Mouse (Mus musculus) c-Kit-positive CD71-positive TER-119-negative erythroid progenitor cells, embryonic 14.5 days (primary cell): ENCODE measurements around the gene Olfr492.

Experiments used
- DNase-seq: peaks from one replicate; pipeline ENCODE4 v3.0.0-alpha.2; 2013; ENCODE audit warnings: low read depth

Gene Olfr492

GRCm38 (mm10) chr7:108323574-108323973, at the start of gene Olfr492:
Olfr492 (minus strand) TSS chr7:108323674.
- DNase-seq: no peak

DNA sequence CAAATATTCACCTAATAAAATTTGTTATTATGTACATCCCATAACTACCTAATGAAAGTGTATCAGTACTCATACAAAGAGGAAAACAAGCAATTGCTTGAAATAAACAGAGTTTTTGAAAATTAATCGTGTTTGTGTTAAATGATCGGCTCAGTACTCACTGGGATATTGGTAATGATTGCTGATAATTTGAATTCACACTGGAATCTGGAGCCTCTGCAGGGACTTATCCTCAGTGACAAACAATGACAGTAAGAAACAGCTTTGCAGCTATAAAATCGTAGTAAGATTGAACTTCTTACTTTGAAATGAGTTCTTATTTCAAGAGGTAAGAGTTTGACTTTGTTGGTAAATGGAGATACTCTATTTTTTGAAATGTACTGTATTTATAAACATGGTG, 41.6 kb upstream of the Olfr492 start, which contains the start of gene Olfr494:
Gene Olfr494, plus strand, starts transcription at position 301 of the 400 bp plus-strand sequence.
- no peak for DNase-seq

GRCm38 (mm10) chr7:108346879-108347278, 23.4 kb upstream of the Olfr492 start, which contains the start of gene Olfr493:
Olfr493 (minus strand) TSS chr7:108346979.
- no peak for DNase-seq

- no peak for DNase-seq
Observed at GRCm38 (mm10) chr7:108313151-108313550, 10.3 kb downstream of the Olfr492 start, which contains the start of gene Olfr491. Olfr491 (plus strand) TSS chr7:108313451.

GRCm38 (mm10) chr7:108288834-108289233, 34.6 kb downstream of the Olfr492 start, which contains the start of gene Olfr490:
Olfr490 (minus strand) TSS chr7:108288934.
- no peak for DNase-seq
